Mouse (Mus musculus) CH12.LX (cell line): ENCODE results near the gene Grid2. TPM values are rescaled to one million over a fixed set of nuclear protein-coding genes. Genes with fewer than 3 reads are reported as not detected.

Experiments used
- DNase-seq: peaks from one replicate; pipeline ENCODE4 v3.0.0-alpha.2; 2013; ENCODE audit errors: extremely low read depth
- H3K27ac ChIP-seq: 2 replicates; pipeline ENCODE4 v1.5.1; 2012; ENCODE audit warnings: low read depth, mild to moderate bottlenecking, control low read depth, moderate library complexity; ENCODE audit not compliant: insufficient read depth
- H3K27me3 ChIP-seq: replicated peaks from 2 replicates; pipeline ENCODE3; 2012; ENCODE audit warnings: inconsistent platforms
- H3K36me3 ChIP-seq, 2 experiments: replicated peaks in 1 of 2; 2 replicates each; pipeline versions ENCODE3 to v1.6.1; 2012; ENCODE audit warnings: inconsistent platforms in 1 of 2, low read length in 1 of 2, mild to moderate bottlenecking in 1 of 2, mixed read lengths in 1 of 2, moderate library complexity in 1 of 2; ENCODE audit not compliant: control insufficient read depth in 1 of 2, insufficient read depth in 1 of 2
- H3K4me1 ChIP-seq, 2 experiments: 2 replicates each; pipeline ENCODE4 v1.6.1; 2012; ENCODE audit warnings: inconsistent platforms in 1 of 2, moderate library complexity in 1 of 2; ENCODE audit not compliant: insufficient read depth in 2 of 2, control insufficient read depth in 1 of 2
- H3K4me2 ChIP-seq: 2 replicates; pipeline ENCODE4 v1.6.1; 2012; ENCODE audit warnings: low read depth, mild to moderate bottlenecking, control low read depth; ENCODE audit not compliant: poor library complexity, insufficient read depth, severe bottlenecking
- H3K4me3 ChIP-seq, 3 experiments: fragments of 150-350 bp in 1 of 3; sonication (generic) in 1 of 3; replicated peaks in 1 of 3; 2 replicates each; pipeline versions ENCODE3 to v1.5.1; 2011 to 2012; ENCODE audit warnings: low read depth in 2 of 3, low read length in 2 of 3, mild to moderate bottlenecking in 2 of 3, moderate library complexity in 2 of 3, control low read depth in 1 of 3, improper control_type of control experiment in 1 of 3, inconsistent platforms in 1 of 3, mixed read lengths in 1 of 3; ENCODE audit not compliant: poor library complexity in 1 of 3
- H3K79me2 ChIP-seq: replicated peaks from 2 replicates; pipeline ENCODE4 v1.6.1; 2012; ENCODE audit warnings: mild to moderate bottlenecking, moderate library complexity; ENCODE audit not compliant: control insufficient read depth, poor library complexity, insufficient read depth, severe bottlenecking; ENCODE audit errors: extremely low read depth
- H3K9ac ChIP-seq: 2 replicates; pipeline ENCODE4 v1.6.1; 2012; ENCODE audit warnings: low read depth, mild to moderate bottlenecking, control low read depth, moderate library complexity; ENCODE audit not compliant: insufficient read depth
- H3K9me3 ChIP-seq: replicated peaks from 2 replicates; pipeline ENCODE3; 2012; ENCODE audit warnings: low read length, inconsistent platforms, mixed read lengths
- CHD2 ChIP-seq: IDR thresholded peaks from 2 replicates; pipeline ENCODE4 v1.6.1; 2011; ENCODE audit warnings: low read length, improper control_type of control experiment
- CTCF ChIP-seq, 2 experiments: IDR thresholded peaks in 1 of 2; conservative IDR thresholded peaks in 1 of 2; 2 replicates each; pipeline ENCODE4 v1.5.1; 2011 to 2012; ENCODE audit warnings: low read depth in 2 of 2, low read length in 2 of 2, improper control_type of control experiment in 1 of 2, inconsistent platforms in 1 of 2, mild to moderate bottlenecking in 1 of 2, moderate library complexity in 1 of 2
- ELF1 ChIP-seq: IDR thresholded peaks from 2 replicates; pipeline ENCODE4 v1.6.1; 2014; ENCODE audit warnings: low read depth, mild to moderate bottlenecking, inconsistent platforms, low read length, improper control_type of control experiment
- EP300 ChIP-seq: IDR thresholded peaks from 2 replicates; pipeline ENCODE4 v1.6.1; 2011; ENCODE audit warnings: low read length, improper control_type of control experiment
- ETS1 ChIP-seq: conservative IDR thresholded peaks from 2 replicates; pipeline ENCODE4 v1.6.1; 2012; ENCODE audit warnings: low read depth, mild to moderate bottlenecking, inconsistent platforms, low read length, improper control_type of control experiment, moderate library complexity
- JUN ChIP-seq: IDR thresholded peaks from 2 replicates; pipeline ENCODE4 v1.6.1; 2011; ENCODE audit warnings: low read depth, mild to moderate bottlenecking, low read length, improper control_type of control experiment, moderate library complexity; ENCODE audit not compliant: insufficient read depth
- KAT2A ChIP-seq: IDR thresholded peaks from 2 replicates; pipeline ENCODE4 v1.6.1; 2012; ENCODE audit warnings: low read length, improper control_type of control experiment, inconsistent platforms; ENCODE audit not compliant: insufficient replicate concordance
- MYC ChIP-seq: IDR thresholded peaks from 2 replicates; pipeline ENCODE4 v1.6.1; 2011; ENCODE audit warnings: low read depth, mild to moderate bottlenecking, improper control_type of control experiment, low read length
- PAX5 ChIP-seq: IDR thresholded peaks from 2 replicates; pipeline ENCODE4 v1.6.1; 2012; ENCODE audit warnings: low read length, inconsistent platforms, mixed read lengths
- RAD21 ChIP-seq: IDR thresholded peaks from 2 replicates; pipeline ENCODE4 v1.6.1; 2011; ENCODE audit warnings: low read depth, mild to moderate bottlenecking, low read length, improper control_type of control experiment, moderate library complexity
- RCOR1 ChIP-seq: conservative IDR thresholded peaks from 2 replicates; pipeline ENCODE4 v1.6.1; 2012; ENCODE audit warnings: low read depth, mild to moderate bottlenecking, inconsistent platforms, low read length, improper control_type of control experiment
- SIN3A ChIP-seq: IDR thresholded peaks from 2 replicates; pipeline ENCODE4 v1.6.1; 2012; ENCODE audit warnings: low read length, improper control_type of control experiment, inconsistent platforms
- TBP ChIP-seq: conservative IDR thresholded peaks from 2 replicates; pipeline ENCODE4 v1.6.1; 2011; ENCODE audit warnings: low read depth, low read length, improper control_type of control experiment
- USF2 ChIP-seq: conservative IDR thresholded peaks from 2 replicates; pipeline ENCODE4 v1.6.1; 2011; ENCODE audit warnings: low read depth, low read length, improper control_type of control experiment
- dilution Hi-C: fragments of 300-500 bp; cut with MboI; formaldehyde crosslinking; loops from 2 replicates; pipeline ENCODE4 v1.14.3; 2020; ENCODE audit warnings: low sequenced_read_pairs; ENCODE audit not compliant: extremely low pct_unique_long_range_greater_than_20kb, extremely low pct_ligation_motif_present
- in situ Hi-C: fragments of 300-500 bp; cut with MboI; formaldehyde crosslinking; loops from 3 replicates; pipeline ENCODE4 v1.14.3; 2019; ENCODE audit warnings: low sequenced_read_pairs, low pct_ligation_motif_present, low pct_unique_long_range_greater_than_20kb, mixed read lengths
- polyA plus RNA-seq: library from polyadenylated mRNA; unstranded; fragments of >175 nt; gene quantifications from 2 replicates; pipeline ENCODE4 v1.2.1, GENCODE M21; 2012; ENCODE audit warnings: low read depth; ENCODE audit not compliant: insufficient read length
- total RNA-seq, 2 experiments: library from RNA; depleted of rRNA; stranded (reverse); fragments of 300-350 nt in 1 of 2; fragments of >200 nt in 1 of 2; gene quantifications; 2 replicates each; pipeline ENCODE4 v1.2.3; 2012 to 2014

Gene Grid2
- total and polyA plus RNA-seq, 3 experiments = not detected

GRCm38 (mm10) chr6:64683974-64684373, 1428.3 kb downstream of the Grid2 start:
- Histone ChIP-seq H3K9ac (no peak overlapping the region), H3K79me2 (no peaks in the 10 kb centered on the region), H3K4me1 (no peaks in the 10 kb centered on the region), H3K27ac (no peak overlapping the region), H3K4me2 (no peak overlapping the region), H3K4me3 (no peak overlapping the region), H3K27me3 (no peaks in the 10 kb centered on the region), H3K36me3 (no peaks in the 10 kb centered on the region), H3K9me3 (peaks cover 61% of the 10 kb centered on the region)
- dilution Hi-C loops = no loop called here
- TF ChIP-seq ELF1 (no peak), MYC (no peak), USF2 (no peak), CTCF (conservative IDR thresholded peaks at IDR 0.05 in 1 of 2, IDR thresholded peaks at IDR 0.05 in 1 of 2; ENCODE audit: low read depth in 2 of 2, low read length in 2 of 2) (peak in 1 of 2 experiments; percentile 5; a peak in 1 of 4 replicates), PAX5 (no peak), JUN (no peak), RCOR1 (no peak), KAT2A (no peak)
- in situ Hi-C loops = no loop called here
- DNase-seq = no peak

DNA sequence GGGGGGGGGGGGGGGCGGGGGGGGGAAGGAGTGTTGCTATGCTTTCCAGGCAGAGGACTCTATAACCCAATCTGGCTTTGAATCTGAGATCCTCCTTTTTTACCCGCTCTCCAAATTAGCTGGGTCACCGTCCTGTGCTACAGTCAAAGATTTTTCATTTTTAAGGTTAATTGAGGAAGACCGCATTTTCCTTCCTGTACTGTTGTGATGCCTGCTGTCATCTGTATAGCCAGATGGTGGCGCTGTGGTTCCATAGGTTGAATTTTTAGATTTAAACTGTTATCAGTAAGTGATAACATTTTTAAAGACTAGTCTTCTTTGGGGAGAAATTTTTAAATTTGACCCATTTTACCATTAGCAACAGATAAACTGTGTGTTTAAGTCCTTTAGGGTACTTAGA, 1429.3 kb downstream of the Grid2 start:
- Histone ChIP-seq H3K4me2 (no peak overlapping the region), H3K27me3 (no peaks in the 10 kb centered on the region), H3K4me3 (no peak overlapping the region), H3K9ac (no peak overlapping the region), H3K9me3 (peaks cover 58% of the 10 kb centered on the region), H3K36me3 (no peaks in the 10 kb centered on the region), H3K79me2 (no peaks in the 10 kb centered on the region), H3K27ac (no peak overlapping the region), H3K4me1 (no peaks in the 10 kb centered on the region)
- dilution Hi-C loops = no loop called here
- in situ Hi-C loops = no loop called here
- no peak for DNase-seq
- TF ChIP-seq CTCF (conservative IDR thresholded peaks at IDR 0.05 in 1 of 2, IDR thresholded peaks at IDR 0.05 in 1 of 2; ENCODE audit: low read depth in 2 of 2, low read length in 2 of 2) (peak in 1 of 2 experiments; percentile 20; a peak in 1 of 4 replicates), USF2 (no peak), SIN3A (no peak), EP300 (no peak), TBP (no peak), JUN (no peak), MYC (no peak), ETS1 (no peak), CHD2 (no peak), RAD21 (peak; percentile 5)
